Mouse (Mus musculus) spleen, adult 2 months (tissue): Measurements from ENCODE around the gene Apeh. TPM values are rescaled to one million over a fixed set of nuclear protein-coding genes. Genes with fewer than 3 reads are reported as not detected.
A peak's percentile ranks its signal among the peaks of the same experiment; 100 is the strongest.

Source experiments
- DNase-seq, 2 experiments: peaks; one replicate each; pipeline versions ENCODE4 v3.0.0 to v3.0.0-alpha.2; 2012 to 2021; ENCODE audit warnings: low spot score in 2 of 2, low read depth in 1 of 2
- H3K27ac ChIP-seq: fragments of 200-500 bp; 2 replicates; pipeline ENCODE4 v1.5.1; 2012; ENCODE audit warnings: low read length, inconsistent platforms; ENCODE audit not compliant: insufficient read depth
- H3K27me3 ChIP-seq: fragments of 200-500 bp; 2 replicates; pipeline ENCODE4 v1.6.1; 2012; ENCODE audit warnings: mild to moderate bottlenecking, moderate library complexity, low read length, inconsistent platforms; ENCODE audit not compliant: control insufficient read depth, insufficient read depth
- H3K36me3 ChIP-seq: fragments of 200-500 bp; 2 replicates; pipeline ENCODE4 v1.6.1; 2012; ENCODE audit warnings: mild to moderate bottlenecking, low read length, inconsistent platforms; ENCODE audit not compliant: control insufficient read depth, insufficient read depth
- H3K4me1 ChIP-seq: fragments of 200-500 bp; 2 replicates; pipeline ENCODE4 v1.6.1; 2011; ENCODE audit warnings: inconsistent platforms; ENCODE audit not compliant: control insufficient read depth, insufficient read depth, insufficient read length
- H3K4me3 ChIP-seq: fragments of 200-500 bp; 2 replicates; pipeline ENCODE4 v1.5.1; 2011; ENCODE audit warnings: mild to moderate bottlenecking, inconsistent platforms; ENCODE audit not compliant: insufficient read depth, insufficient read length; ENCODE audit errors: extremely low read depth
- CTCF ChIP-seq: fragments of 200-500 bp; IDR thresholded peaks from 2 replicates; pipeline ENCODE4 v1.5.1; 2011; ENCODE audit warnings: mild to moderate bottlenecking, inconsistent platforms; ENCODE audit not compliant: insufficient read depth, insufficient read length, insufficient replicate concordance; ENCODE audit errors: extremely low read depth
- POLR2A ChIP-seq: fragments of 200-500 bp; IDR thresholded peaks from 2 replicates; pipeline ENCODE4 v1.6.1; 2011; ENCODE audit warnings: low read depth, low read length, inconsistent platforms
- WGBS: fragments of 180-500 bp; shearing (Covaris S2); methylation state at CpG from one replicate; pipeline ENCODE4 v1.1.7; 2018; 5-methylcytosine and 5-hydroxymethylcytosine counted together
- polyA plus RNA-seq: library from polyadenylated mRNA; depleted of rRNA; stranded (reverse); fragments of >200 nt; gene quantifications from 2 replicates; pipeline ENCODE4 v1.2.3, GENCODE M21; 2012

The Apeh gene
- polyA plus RNA-seq, 1 experiment, result 136 TPM

DNA sequence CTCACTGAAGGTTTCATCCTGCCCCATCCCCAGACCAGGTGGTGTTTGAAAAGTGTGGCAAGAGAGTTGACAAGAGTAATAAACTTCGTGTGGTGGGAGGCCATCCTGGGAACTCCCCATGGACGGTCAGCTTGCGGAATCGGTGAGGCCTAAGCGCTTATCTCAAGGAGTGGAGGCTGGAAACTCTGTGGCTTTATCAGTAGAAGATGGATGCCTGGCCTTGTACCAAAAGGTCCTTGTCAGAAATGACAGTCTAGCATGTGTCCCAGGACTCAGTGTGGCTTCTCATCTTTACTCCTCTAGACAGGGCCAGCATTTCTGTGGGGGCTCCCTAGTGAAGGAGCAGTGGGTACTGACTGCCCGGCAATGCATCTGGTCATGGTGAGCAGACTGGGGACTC lies 10.8 kb downstream of the Apeh start:
- no peaks in the 10 kb centered on the region for H3K27me3 ChIP-seq
- DNase-seq, result no peak
- peaks cover 13% of the 10 kb centered on the region; the same call in 1 of the 2 replicates for H3K4me1 ChIP-seq
- H3K36me3 ChIP-seq, result peaks cover 33% of the 10 kb centered on the region
- TF ChIP-seq POLR2A (no peak), CTCF (no peak)
- peak overlapping the region; percentile 70 for H3K27ac ChIP-seq
- no peak overlapping the region for H3K4me3 ChIP-seq
- WGBS, result 73% methylated on average over 6 of the region's 6 CpGs

- Histone ChIP-seq H3K36me3 (peaks cover 31% of the 10 kb centered on the region), H3K27ac (peak within 1 kb of the TSS; percentile 70), H3K4me3 (peak within 1 kb of the TSS; percentile 40), H3K4me1 (peaks cover 16% of the 10 kb centered on the region; the same call in 1 of the 2 replicates), H3K27me3 (no peaks in the 10 kb centered on the region)
- DNase-seq, result no peak
- WGBS, result 13% methylated on average over 12 of the region's 12 CpGs
- no peak for TF ChIP-seq POLR2A
- TF ChIP-seq CTCF, result no peak
Measured at GRCm38 (mm10) chr9:108082988-108083431, 11.4 kb downstream of the Apeh start, which contains the start of gene Rnf123. Rnf123 (minus strand) TSS chr9:108083346.

GRCm38 (mm10) chr9:108082549-108082948 lies 11.9 kb downstream of the Apeh start:
- WGBS, result 22% methylated on average over 19 of the region's 19 CpGs
- peaks cover 20% of the 10 kb centered on the region; the same call in 1 of the 2 replicates for H3K4me1 ChIP-seq
- peaks cover 27% of the 10 kb centered on the region for H3K36me3 ChIP-seq
- TF ChIP-seq CTCF (no peak), POLR2A (no peak)
- H3K27ac ChIP-seq, result peak overlapping the region; percentile 70
- no peaks in the 10 kb centered on the region for H3K27me3 ChIP-seq
- peak overlapping the region; percentile 40 for H3K4me3 ChIP-seq
- no peak for DNase-seq

DNA sequence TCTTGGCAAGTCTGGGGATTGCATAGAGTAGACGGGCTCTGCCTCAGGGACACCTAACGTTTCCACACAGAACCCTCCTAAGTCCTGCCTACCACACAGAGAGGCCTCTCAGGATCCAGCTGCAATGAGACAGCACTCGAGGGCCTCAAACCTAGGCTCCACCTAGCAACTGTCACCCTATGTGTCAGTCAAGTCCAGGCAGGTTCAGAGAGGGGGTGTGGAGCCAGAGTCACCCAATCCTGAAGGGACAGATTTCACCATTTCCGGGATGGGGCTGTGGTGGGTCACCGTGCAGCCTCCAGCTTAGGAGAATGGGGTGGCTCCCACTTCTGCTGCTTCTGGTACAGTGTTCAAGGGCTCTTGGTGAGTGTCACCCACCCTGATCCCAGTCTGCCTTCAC lies 14.2 kb downstream of the Apeh start, which contains the start of gene Mst1:
Gene Mst1 (plus strand): TSS at position 269 of the 400 bp plus-strand sequence.
- Histone ChIP-seq H3K4me3 (peak within 1 kb of the TSS; percentile 89), H3K4me1 (peaks cover 20% of the 10 kb centered on the region; the same call in 1 of the 2 replicates)

DNA sequence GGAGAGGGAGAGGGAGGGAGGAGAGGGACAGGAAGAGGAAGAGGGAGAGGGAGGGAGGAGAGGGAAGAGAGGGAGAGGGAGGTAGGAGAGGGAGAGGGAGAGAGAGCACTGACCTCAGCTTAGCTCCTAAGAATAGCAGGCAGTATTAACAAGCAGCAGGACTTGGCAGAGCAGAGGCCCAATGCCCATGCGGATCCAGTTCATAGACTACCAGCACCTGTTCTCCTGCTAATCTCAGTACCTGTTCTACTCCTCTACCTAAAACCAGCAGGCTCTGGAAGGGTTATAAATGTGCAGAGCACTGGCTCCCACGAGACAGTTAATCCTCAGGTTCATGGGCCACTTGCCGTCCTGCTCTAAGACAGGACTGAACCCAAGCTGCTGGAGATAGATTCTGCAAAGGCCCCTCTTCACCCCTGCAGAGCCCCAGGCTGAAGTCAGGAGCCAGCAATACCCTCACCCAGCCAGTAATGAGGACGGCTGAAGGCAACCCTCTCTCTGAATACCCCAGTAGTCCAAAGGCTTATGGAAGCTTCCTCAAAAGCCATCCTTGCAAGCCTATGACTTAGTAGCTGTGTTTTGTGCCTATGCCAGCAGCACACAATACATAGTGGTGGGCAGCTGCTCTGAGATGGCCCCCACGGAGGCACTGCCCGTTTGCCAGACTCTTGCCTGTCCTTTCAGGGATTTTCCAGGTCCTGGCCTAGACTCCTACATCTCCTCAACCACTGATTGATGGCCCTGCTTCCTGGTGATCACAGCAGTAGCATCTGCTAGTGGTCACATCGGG lies 21.1 kb downstream of the Apeh start:
- H3K4me1 ChIP-seq, result peaks cover 7% of the 10 kb centered on the region; the same call in 1 of the 2 replicates
- WGBS, result 92% methylated on average over 7 of the region's 7 CpGs
- H3K27me3 ChIP-seq, result no peaks in the 10 kb centered on the region
- no peak overlapping the region for H3K4me3 ChIP-seq
- no peak overlapping the region for H3K27ac ChIP-seq
- TF ChIP-seq CTCF (no peak), POLR2A (no peak)
- DNase-seq, result no peak
- H3K36me3 ChIP-seq, result peaks cover 33% of the 10 kb centered on the region

More for the DNA sequence above, 14.2 kb downstream of the Apeh start, which contains the start of gene Mst1:
- WGBS, result 80% methylated on average over 5 of the region's 5 CpGs
- no peak for TF ChIP-seq POLR2A
- peak within 1 kb of the TSS; percentile 58; the same call in 1 of the 2 replicates for H3K27ac ChIP-seq
- no peaks in the 10 kb centered on the region for H3K27me3 ChIP-seq
- DNase-seq, result no peak
- H3K36me3 ChIP-seq, result peaks cover 11% of the 10 kb centered on the region

DNA sequence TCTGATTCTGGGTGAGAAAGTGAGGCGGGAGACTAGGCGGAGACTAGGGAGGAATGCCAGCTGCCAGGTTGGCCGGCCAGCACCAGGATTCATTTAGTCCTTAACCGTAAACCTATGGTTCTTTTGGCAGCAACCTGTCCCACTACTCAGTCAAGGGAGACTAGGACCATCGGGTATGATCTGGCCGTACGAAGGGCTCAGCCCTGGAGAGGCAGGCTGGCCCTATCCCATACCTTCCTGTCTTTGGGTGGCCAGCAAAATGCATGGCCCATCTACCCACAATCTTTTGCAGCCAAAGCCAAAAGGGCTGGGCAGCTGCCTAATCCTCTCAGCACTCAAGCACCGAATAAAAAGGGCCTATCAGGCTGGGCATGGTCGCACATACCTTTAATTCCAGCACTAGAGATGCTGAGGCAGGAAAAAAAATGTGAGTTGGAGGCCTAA lies 21.9 kb downstream of the Apeh start:
- no peaks in the 10 kb centered on the region for H3K27me3 ChIP-seq
- H3K36me3 ChIP-seq, result peaks cover 33% of the 10 kb centered on the region
- DNase-seq, result no peak
- H3K27ac ChIP-seq, result no peak overlapping the region
- no peaks in the 10 kb centered on the region for H3K4me1 ChIP-seq
- TF ChIP-seq POLR2A (no peak), CTCF (no peak)
- WGBS, result 93% methylated on average over 9 of the region's 9 CpGs
- no peak overlapping the region for H3K4me3 ChIP-seq

DNA sequence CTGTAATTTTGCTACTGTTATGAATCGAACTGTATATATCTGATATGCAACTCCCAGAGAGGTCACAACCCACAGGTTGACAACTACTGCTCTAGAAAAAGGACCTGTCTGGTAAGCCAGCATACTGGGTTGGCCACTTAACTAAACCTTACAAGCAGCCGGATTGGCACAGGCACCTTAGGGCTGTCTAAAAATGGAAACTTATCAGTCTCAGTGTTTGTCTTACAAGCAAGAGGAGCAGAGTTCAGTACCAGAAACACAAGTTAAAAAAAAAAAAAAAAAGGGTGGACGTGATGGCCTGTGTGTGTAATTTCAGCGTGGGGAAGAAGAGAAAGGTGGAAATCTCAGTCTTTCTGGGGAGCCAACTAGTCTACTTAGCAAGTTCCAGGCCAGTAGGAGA lies 22.6 kb downstream of the Apeh start:
- no peak for TF ChIP-seq CTCF
- TF ChIP-seq POLR2A, result no peak
- 91% methylated on average over 4 of the region's 4 CpGs for WGBS
- peaks cover 30% of the 10 kb centered on the region for H3K36me3 ChIP-seq

More for the DNA sequence above, 22.6 kb downstream of the Apeh start:
- no peak for DNase-seq
- H3K4me1 ChIP-seq, result no peaks in the 10 kb centered on the region
- H3K4me3 ChIP-seq, result no peak overlapping the region
- H3K27ac ChIP-seq, result no peak overlapping the region
- H3K27me3 ChIP-seq, result no peaks in the 10 kb centered on the region
